Mouse (Mus musculus) lung, postnatal 0 days (tissue): ENCODE results near the gene Uqcc1.

Source experiments
- CTCF ChIP-seq: IDR thresholded peaks from 2 replicates; pipeline ENCODE4 v1.5.1; 2016; ENCODE audit warnings: antibody characterized with exemption, mild to moderate bottlenecking
- EP300 ChIP-seq: IDR thresholded peaks from 2 replicates; pipeline ENCODE4 v1.6.1; 2016; ENCODE audit warnings: antibody characterized with exemption, mild to moderate bottlenecking, control low read depth

DNA sequence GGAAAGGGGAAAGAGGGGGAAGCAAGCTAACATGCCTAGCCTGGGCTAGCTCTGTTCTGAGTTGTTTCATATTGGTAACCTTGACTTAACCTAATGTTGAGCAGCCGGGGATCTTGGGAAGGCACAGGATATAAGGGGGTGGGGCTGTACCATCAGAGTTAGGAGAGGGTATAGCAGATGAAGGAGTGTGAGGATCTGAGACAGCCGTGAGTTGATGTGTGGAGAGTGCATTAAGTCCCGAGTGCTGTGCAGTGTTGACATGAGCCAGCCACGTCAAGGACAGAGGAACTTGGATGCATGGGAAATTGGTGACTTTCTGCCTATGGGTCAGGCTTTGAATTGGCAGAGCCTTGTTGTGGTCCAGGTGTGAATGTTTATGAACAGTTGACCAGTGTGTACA, 117.5 kb downstream of the Uqcc1 start:
- TF ChIP-seq CTCF (no peak), EP300 (no peak)
